Mouse (Mus musculus): ENCODE results near the gene Hoxb5.

Gene Hoxb5

DNA sequence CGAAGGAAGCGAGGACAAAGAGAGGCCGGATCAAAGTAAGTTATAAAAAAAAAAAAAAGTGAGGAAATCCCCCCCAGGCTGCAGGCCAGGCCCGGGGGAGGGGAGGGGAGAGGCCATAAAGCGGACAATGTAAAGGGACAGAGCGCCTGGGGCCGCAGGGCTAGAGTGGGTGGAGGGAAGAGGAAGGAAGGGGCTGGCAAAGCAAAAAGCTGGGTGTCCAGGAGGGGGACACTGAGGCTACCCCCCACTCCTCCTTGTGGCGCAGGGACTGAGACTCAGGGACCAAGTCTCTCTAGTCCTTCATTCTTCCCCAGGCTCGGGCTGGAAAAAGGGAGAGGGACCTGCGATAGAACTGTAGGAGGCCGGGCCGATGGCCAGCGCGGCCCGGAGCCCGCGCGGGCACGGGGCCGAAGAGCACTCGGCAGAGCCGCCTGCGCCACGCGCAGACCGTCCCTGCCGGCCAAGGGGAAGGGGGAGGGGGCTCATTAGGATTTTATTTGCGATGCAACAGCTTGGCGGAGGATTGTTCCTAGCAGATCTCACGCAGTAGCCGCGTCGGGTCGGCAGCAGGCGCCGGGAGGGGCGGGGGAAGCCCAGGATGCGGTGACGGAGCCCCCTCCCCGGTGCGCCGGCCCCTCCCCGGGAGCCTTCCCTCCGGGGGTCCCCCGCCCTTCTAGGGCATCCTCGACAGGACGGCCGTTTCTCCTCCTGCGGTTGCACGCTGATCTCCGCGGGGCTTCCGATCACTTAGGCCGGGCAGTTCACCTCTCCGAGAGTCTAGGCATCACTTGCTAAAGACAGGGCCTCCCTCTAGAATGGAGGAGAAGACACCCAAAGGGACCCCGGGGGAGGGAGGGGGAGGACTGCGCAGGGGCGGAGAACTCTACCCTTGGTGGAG is 30.9 kb upstream of the Hoxb5 start:
- DNase-seq (ENCODE audit: low read depth) = no peak

DNA sequence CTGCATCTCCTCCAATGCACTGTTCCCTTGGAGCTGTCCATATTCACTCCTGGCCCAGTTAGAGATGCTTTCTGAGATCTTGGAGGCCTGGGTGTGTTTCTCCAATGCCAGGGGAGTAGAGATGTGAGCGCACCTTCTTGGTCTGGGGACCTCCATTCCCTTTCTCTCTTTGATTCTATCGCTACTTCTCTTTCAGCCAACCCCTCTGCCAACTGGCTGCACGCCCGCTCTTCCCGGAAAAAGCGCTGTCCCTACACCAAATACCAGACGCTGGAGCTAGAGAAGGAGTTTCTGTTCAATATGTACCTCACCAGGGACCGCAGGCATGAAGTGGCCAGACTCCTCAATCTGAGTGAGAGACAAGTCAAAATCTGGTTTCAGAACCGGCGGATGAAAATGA is 28.7 kb upstream of the Hoxb5 start:
- no peak for DNase-seq (ENCODE audit: low read depth)

DNA sequence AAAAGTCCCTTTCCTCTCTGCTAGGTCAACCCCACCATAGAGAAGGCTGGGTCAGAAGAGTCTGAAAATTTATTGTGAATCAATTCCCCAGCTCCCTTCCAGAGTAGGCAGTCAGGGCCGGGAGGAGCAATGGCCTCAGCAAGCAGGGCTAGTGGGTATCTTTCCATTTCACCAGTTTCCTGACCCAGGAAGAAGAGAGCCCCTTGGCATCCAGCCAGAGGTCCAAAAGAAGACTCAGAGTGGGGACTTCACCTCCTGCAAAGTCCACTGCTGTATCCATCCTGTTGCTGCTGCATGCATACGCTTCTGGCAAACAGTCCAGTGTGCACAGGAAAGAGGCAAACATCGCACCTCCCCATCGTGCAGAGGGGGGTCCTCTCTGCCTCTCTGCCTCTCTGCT is 27.2 kb upstream of the Hoxb5 start:
- DNase-seq (ENCODE audit: low read depth) = no peak

DNA sequence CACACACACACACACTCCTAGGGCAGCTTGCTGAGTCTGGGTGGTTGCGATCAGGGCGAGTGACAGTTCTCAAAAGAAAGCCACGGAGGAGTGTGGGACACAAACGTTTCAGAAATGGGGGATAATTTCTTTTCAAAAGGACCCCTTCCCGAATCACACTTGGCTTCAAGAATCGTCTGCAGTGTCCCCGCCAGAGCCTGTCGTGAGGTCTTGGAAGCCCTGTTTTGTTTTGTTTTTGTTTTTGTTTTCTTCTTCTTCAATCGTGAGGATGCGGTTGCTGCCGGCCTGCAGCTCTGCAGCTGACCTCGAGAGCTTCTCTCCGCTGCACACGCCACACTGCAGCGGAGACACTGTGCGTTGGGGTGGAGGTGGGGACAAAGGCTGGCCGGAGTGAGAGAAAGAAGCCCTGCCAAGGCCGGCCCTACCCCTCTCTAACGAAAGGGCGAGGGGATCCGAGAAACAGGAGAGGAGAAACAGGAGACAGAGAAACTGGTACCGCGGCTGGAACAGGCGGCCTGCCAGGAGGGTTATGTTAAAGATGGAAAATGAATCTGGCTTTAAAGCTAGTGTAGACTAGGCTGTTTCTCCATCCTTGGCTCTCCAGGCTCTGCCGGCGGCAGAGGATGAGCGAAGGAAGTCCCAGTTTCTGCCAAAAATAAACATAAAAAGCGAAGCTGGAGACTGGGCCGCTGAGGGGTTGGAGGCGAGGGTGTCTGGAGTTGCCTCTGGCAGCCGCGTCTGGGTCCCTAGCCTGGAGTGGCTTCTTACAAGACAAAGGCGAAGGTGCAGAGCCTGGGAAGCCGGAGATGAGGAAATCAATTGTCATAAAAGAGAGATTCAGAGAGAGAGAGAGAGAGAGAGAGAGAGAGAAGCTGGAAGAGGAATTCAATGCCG is 25.7 kb upstream of the Hoxb5 start:
- no peak for DNase-seq (ENCODE audit: low read depth)

DNA sequence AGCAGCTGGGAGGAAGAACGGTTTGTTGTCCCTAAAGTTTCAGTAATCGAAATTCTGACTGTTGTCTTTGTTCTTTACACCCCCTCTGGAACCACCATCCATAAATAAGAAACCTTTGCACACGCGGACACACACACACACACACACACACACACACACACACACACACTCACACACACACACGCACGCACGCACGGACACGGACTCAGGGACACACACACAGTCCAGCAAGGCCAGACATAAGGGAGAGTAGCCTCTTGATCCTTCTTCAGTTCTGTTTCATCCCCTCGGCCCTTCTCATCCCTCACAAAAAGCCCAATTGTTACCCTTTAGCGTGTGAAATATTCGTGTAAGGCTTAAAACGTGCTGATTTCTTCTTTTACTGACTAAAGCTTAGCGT is 24.8 kb upstream of the Hoxb5 start:
- DNase-seq (ENCODE audit: low read depth) = no peak

DNA sequence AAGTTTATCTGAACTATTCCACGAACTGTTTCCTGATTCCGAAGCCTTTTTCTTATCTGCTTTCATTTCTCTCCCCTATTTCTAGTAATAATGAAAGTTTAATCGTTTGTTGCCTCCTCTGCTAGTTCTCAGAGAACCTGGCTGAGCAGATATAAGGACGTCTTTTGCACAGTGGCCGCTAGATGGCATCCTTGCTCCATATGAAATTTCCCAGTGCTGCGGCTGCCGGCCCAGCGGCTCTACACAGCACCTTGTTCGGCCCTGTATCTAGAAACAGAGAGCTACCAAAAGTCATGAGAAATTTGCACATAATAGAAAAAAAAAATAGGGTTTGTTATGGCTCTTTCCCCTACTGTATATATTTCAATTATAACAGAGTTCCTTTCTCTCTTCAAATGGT is 24.4 kb upstream of the Hoxb5 start:
- peak; percentile 46 for DNase-seq (ENCODE audit: low read depth)

DNA sequence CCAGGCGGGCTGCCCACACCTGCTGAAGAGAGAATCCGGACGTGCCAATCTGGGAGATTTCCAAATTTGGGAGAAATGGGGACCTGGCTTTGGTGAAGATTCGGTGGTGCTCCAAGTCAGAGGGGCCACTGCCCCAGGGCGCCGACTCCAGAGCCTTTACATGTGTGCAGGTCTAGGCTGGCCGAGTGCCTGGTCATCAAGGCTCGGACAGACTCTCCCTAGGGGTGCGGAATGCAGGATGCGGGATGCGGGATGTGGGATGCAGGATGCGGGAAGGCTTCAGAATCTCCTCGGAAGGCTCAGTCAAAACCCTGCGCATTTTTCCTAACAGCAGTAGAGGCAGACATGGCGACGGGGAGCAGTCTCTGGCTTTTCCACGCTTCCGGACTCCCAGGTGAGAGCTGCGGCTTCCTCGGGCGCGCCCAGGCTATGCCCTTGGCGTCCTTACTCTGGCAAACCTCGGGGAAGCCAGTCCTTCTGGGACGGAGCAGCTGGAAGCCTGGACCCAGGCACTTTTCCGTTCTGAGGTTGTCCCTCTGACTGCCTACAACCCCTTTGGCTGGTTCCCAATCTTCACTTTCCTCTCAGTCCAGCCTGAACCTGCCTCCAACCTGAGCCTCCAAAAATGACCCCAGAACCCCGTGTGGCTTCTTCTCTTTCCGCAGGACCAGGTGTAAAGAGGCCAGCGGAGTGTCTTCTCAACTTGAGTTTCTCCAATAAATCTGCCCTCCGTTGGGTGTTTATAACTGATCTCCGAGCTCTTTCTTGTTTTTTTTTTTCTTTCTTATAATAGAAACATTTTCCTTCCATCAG is 23.5 kb upstream of the Hoxb5 start:
- no peak for DNase-seq (ENCODE audit: low read depth)

DNA sequence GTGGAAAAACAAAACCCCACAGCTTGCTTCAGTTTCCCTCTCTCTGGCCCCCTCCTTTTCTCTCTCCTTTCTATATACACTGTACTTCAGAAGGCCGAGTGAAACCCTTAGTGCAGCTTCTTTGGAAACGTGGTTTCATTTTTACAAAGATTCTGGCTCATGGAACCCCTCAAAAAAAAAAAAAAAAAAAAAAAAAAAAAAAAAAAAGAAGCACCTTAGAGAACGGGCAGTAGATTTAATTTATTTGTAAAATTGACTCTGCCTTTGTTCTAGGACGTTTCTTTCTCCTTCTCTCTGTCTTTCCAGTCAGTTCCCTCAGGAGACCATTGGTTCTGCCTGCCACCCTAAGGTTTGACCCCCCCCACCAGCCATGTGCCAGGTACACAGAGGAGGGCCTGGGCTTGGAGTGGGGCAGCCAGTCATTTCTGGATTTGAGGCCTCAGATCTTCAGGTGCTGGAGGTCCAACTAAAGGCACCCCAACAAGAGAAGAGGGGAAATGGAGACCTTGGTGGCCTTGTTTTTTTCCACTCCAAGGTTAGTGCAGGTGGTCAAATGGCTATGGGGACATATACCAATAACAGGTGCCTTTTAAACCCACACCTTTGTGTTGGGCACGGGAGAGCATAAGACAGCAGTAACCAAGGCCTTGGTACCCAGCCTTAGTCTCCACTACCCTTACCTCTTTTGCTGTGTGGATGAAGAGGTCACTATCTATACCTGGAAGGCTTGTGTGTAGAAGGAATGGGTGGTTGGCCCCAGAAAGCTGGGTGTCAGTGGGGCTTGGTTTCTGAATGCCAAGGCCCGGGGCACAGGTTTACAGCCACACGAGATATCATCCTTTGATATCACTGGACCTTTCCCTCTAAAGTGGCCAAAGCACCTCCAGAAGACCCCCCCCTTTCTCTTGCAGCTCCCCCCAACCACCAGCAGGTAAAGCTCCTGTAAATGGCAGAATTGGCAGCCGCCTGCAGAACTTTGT is 22.4 kb upstream of the Hoxb5 start:
- no peak for DNase-seq (ENCODE audit: low read depth)

DNA sequence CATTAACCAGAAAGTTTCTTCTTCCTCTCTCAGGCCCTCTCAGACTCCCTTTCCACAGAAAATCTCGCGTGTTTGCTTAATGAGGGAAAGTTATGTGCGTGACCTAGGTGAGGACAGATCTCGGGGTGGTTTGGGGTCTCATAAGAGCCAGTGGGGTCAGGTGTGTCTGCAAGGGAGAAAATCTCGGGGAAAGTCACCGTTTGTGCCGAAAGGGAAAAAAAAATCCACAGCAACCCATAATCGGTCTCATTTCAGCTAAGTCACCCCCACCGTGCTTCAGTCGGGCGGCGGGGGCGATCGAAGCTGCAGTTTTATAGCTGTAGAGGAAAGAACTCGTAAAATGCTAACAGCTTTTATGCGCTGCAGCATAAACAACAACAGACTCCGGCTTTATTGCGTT is 21.7 kb upstream of the Hoxb5 start:
- no peak for DNase-seq (ENCODE audit: low read depth)

DNA sequence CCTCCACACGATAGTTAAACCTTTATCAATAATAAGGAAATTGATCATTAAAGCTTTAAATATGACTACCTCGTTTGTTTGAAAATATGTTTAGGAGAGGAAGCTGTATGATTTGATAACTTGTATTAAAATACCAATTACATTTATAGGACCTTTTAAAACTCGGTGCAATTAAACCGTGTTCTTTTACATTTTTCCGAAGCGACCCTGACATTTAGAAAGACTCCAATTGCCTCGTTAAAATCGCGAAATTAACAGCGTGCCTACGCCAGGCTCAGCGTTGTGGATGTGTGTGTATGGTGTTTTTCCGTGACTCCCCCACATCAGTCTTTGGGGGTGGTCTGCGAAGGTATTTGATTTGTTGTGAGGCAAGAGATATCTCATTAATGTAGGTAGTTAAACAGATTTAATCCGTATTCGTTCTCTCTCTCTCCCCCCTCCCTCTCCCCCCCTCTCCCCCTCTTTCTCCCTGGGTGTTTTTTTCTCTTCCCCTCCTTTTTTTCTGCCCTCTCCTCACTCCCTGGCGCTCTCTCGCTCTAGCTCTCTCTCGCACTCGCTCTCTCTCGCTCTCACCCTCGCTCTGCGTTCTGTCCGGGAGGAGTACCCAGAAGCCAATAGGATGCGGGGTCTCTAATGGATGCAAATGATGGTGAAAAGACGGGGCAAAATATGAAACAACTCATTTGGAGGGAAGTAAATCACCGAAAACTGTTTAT is 21.1 kb upstream of the Hoxb5 start, which contains the start of gene Hoxb8:
Gene Hoxb8, plus strand, starts transcription at position 51 of the 716 bp plus-strand sequence.
- no peak for DNase-seq (ENCODE audit: low read depth)

DNA sequence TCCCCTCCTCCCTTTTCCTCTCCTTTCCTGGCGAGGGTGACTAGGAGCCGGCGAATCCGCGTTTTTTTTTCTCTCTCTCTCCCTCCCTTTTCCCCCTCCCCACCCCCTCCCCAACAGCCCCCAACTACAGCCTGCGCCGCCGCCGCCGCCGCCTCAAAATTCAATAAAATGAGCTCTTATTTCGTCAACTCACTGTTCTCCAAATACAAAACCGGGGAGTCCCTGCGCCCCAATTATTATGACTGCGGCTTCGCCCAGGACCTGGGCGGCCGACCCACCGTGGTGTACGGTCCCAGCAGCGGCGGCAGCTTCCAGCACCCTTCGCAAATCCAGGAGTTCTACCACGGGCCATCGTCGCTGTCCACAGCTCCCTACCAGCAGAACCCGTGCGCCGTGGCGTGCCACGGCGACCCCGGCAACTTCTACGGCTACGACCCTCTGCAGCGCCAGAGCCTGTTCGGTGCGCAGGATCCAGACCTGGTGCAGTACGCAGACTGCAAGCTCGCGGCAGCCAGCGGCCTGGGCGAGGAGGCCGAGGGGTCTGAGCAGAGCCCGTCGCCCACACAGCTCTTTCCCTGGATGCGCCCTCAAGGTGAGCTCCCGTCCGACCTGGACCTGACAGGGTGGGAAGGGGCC is 20.2 kb upstream of the Hoxb5 start:
- no peak for DNase-seq (ENCODE audit: low read depth)

DNA sequence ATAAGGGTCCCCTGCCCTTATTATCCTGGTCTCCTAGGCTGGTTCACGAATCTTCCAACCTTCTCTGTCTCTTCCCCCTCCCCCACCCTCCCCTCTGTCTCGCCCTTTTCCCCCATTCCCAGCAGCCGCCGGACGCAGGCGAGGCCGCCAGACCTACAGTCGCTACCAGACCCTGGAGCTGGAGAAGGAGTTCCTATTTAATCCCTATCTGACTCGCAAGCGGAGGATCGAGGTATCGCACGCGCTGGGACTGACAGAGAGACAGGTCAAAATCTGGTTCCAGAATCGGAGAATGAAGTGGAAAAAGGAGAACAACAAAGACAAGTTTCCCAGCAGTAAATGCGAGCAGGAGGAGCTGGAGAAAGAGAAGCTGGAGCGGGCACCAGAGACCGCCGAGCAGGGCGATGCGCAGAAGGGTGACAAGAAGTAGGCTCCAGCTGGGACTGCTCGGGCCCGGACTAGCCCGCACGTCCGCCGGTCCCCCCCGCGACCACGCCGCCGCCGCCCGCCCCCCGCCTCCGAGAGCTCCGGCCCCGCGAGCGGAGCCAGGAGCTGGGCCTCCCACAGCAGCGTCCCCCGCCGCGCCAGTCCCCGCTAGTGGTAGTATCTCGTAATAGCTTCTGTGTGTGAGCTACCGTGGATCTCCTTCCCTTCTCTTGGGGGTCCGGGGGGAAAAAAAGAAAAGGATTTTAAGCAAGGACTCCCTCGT is 18.9 kb upstream of the Hoxb5 start:
- no peak for DNase-seq (ENCODE audit: low read depth)

DNA sequence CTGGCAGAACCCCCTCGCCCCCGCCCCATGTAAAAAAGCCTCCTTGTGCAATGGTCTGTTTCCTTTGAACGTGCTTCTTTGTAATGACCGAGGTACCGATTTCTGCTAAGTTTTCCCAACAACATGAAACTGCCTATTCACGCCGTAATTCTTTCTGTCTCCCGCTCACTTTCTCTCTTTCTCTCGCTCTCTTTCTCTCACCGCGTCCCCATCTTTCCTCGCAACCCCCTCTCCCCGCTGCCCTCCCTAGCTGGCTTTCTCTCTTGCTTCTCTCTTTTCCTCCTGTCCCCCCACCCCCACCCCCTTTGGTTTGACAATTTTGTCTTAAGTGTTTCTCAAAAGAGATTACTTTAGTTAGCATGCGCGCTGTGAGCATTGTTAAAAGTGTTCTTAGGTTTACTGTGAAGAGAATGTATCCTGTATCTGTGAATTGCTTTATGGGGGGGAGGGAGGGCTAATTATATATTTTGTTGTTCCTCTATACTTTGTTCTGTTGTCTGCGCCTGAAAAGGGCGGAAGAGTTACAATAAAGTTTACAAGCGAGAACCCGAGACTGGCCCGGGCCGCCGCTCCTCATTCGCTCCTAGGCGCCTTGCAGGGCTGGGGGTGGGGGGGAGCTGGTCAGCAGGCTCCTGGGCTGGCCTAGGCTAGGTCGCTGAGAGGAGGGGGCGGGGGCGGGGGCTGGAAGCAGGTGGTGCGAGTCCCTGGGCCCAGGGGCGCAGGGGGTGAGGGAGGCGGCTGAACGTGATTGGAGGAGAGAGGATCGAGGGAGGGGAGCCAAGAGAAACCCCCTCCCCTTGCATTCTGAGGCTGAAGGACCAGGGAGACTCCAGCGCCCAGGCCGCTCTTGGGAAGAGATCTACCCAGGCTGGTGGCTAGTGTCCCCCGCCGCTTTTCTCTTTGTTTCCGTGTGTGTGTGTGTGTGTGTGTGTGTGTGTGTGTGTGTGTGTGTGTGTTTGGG is 18.1 kb upstream of the Hoxb5 start:
- no peak for DNase-seq (ENCODE audit: low read depth)

DNA sequence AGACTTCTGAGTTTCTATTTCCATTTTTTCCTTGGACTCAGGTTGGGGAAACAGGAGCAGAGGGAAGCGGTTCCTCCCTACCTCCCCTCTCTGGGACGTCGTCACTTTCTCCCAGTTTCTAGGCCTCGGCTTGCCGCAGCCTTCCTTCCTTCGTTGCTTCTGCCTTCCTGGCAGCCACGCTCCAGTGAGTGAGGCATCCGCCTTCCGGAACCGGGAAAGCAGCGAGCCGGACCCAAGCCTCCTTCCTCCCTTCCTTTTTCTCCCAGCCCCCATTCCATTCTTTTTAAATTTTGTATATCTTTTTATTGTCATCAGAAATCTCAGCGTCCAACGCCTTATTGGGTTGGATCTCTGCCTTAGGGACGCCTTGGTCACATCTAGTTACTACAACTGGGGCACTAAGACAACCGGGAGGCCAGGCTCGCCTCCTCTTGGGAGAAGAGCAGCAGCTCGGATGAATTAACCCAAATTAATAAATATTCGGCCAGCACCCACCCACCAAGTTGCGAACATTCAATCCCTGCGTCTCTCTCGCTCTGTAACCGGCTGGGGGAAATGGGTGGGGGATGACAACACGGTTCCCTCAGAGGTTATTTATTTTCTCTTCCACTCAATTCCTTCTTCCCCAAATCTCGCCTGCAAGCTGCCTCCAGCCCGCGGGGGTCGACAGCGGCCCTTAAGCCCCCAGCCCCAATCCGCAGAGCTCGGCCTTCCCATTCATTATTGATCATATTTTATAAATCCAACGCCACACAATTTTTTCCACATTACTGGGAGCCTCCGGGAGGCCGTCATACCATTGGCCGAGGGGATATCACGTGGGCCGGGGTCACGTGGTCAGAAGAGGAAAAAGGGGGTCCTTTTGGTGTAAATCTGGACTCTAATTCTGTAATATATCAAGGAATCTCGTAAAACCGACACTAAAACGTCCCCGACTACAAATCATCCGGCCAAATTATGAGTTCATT is 17.1 kb upstream of the Hoxb5 start, which contains the start of gene Hoxb7:
Gene Hoxb7, plus strand, starts transcription at position 853 of the 968 bp plus-strand sequence.
- DNase-seq (ENCODE audit: low read depth) = no peak

DNA sequence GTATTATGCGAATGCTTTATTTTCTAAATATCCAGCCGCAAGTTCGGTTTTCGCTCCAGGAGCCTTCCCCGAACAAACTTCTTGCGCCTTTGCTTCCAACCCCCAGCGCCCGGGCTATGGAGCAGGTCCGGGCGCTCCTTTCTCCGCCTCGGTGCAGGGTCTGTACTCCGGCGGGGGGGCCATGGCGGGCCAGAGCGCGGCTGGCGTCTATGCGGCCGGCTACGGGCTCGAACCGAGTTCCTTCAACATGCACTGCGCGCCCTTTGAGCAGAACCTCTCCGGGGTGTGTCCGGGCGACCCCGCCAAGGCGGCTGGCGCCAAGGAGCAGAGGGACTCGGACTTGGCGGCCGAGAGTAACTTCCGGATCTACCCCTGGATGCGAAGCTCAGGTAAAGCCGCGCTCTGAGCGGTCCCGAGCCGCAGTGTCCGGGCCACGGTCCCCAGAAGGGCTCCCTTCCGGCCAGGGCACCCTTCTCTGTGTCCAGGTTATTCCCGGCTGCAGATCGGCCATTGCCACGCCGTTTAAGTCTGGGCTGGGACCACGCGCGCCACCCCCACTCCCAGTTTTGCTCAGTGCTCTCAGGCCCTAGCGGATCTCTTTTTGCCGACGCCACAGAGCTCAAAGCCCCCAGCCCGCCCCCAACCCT is 16.3 kb upstream of the Hoxb5 start:
- no peak for DNase-seq (ENCODE audit: low read depth)

DNA sequence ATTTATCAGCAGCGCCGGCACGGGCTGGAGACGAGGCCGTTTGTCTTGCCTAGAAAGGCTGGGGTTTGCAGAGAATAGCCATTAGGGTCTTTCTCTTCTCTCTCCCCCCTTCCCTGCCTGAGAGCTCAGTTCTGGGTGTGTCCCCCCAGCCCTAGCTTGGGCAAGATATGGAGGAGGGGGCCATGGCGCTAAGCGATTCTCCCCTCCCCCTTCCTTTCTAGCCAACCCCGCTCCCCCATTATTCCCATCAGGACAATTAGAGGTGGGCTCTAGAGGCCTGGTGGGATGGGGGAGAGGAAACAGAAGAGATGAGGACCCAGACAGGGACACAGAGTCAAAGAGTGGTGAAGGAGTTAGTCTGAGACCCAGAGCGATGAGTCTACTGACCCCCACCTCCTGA is 15.7 kb upstream of the Hoxb5 start:
- no peak for DNase-seq (ENCODE audit: low read depth)

Measured in c-Kit-positive CD71-positive TER-119-negative erythroid progenitor cells, embryonic 14.5 days (primary cell).